Mouse (Mus musculus) MEL (cell line): ENCODE data around the gene Grik5. TPM values are rescaled to one million over a fixed set of nuclear protein-coding genes. Genes with fewer than 3 reads are reported as not detected.

Experiments
- DNase-seq: peaks from one replicate; pipeline ENCODE4 v3.0.0; 2011; ENCODE audit warnings: low read depth, low spot score
- H3K27ac ChIP-seq: 2 replicates; pipeline ENCODE4 v1.5.1; 2012; ENCODE audit warnings: low read depth, mild to moderate bottlenecking, control low read depth, low read length, moderate library complexity; ENCODE audit not compliant: control insufficient read depth
- H3K27me3 ChIP-seq, 2 experiments: fragments of 150-350 bp in 1 of 2; sonication (generic) in 1 of 2; 2 replicates each; pipeline ENCODE4 v1.6.1; 2012; ENCODE audit warnings: low read length in 2 of 2, mild to moderate bottlenecking in 2 of 2, improper control_type of control experiment in 1 of 2, moderate library complexity in 1 of 2; ENCODE audit not compliant: insufficient read depth in 2 of 2, control insufficient read depth in 1 of 2
- H3K36me3 ChIP-seq, 2 experiments: 2 replicates each; pipeline ENCODE4 v1.6.1; 2012 to 2014; ENCODE audit warnings: low read length in 2 of 2, improper control_type of control experiment in 1 of 2, inconsistent platforms in 1 of 2, mild to moderate bottlenecking in 1 of 2; ENCODE audit not compliant: insufficient read depth in 2 of 2, control insufficient read depth in 1 of 2
- H3K4me1 ChIP-seq, 2 experiments: fragments of 150-350 bp in 1 of 2; sonication (generic) in 1 of 2; 2 replicates each; pipeline ENCODE4 v1.6.1; 2012; ENCODE audit warnings: low read length in 2 of 2, improper control_type of control experiment in 1 of 2, mild to moderate bottlenecking in 1 of 2; ENCODE audit not compliant: insufficient read depth in 2 of 2, control insufficient read depth in 1 of 2
- H3K4me3 ChIP-seq, 2 experiments: fragments of 150-350 bp in 1 of 2; sonication (generic) in 1 of 2; 2 replicates each; pipeline ENCODE4 v1.5.1; 2012; ENCODE audit warnings: low read depth in 2 of 2, low read length in 2 of 2, mild to moderate bottlenecking in 2 of 2, moderate library complexity in 2 of 2, control low read depth in 1 of 2, improper control_type of control experiment in 1 of 2; ENCODE audit not compliant: control insufficient read depth in 1 of 2, insufficient read depth in 1 of 2
- H3K79me2 ChIP-seq: 2 replicates; pipeline ENCODE4 v1.6.1; 2012; ENCODE audit warnings: mild to moderate bottlenecking, low read length, moderate library complexity; ENCODE audit not compliant: control insufficient read depth, poor library complexity, insufficient read depth
- H3K9ac ChIP-seq: 2 replicates; pipeline ENCODE4 v1.6.1; 2012; ENCODE audit warnings: low read depth, mild to moderate bottlenecking, control low read depth, low read length, moderate library complexity; ENCODE audit not compliant: control insufficient read depth, poor library complexity, severe bottlenecking
- H3K9me3 ChIP-seq: fragments of 150-350 bp; sonication (generic); replicated peaks from 2 replicates; pipeline ENCODE4 v1.6.1; 2012; ENCODE audit warnings: mild to moderate bottlenecking, low read length, improper control_type of control experiment, moderate library complexity; ENCODE audit not compliant: insufficient read depth
- CHD1 ChIP-seq: IDR thresholded peaks from 2 replicates; pipeline ENCODE4 v1.6.1; 2012; ENCODE audit warnings: low read depth, mild to moderate bottlenecking, inconsistent platforms, low read length, improper control_type of control experiment
- E2F4 ChIP-seq: IDR thresholded peaks from 2 replicates; pipeline ENCODE4 v1.6.1; 2011; ENCODE audit warnings: low read depth, low read length, improper control_type of control experiment, borderline replicate concordance
- ELF1 ChIP-seq: IDR thresholded peaks from 2 replicates; pipeline ENCODE4 v1.6.1; 2014; ENCODE audit warnings: low read depth, mild to moderate bottlenecking, inconsistent platforms, low read length, improper control_type of control experiment, moderate library complexity
- GABPA ChIP-seq: IDR thresholded peaks from 2 replicates; pipeline ENCODE4 v1.6.1; 2012; ENCODE audit warnings: low read depth, mild to moderate bottlenecking, inconsistent platforms, low read length, improper control_type of control experiment, moderate library complexity
- HCFC1 ChIP-seq: IDR thresholded peaks from 2 replicates; pipeline ENCODE4 v1.6.1; 2012; ENCODE audit warnings: low read depth, mild to moderate bottlenecking, inconsistent platforms, low read length, improper control_type of control experiment, moderate library complexity
- KAT2A ChIP-seq: conservative IDR thresholded peaks from 2 replicates; pipeline ENCODE4 v1.6.1; 2012; ENCODE audit warnings: low read depth, low read length, improper control_type of control experiment, inconsistent platforms
- MAFK ChIP-seq: IDR thresholded peaks from 2 replicates; pipeline ENCODE4 v1.6.1; 2011; ENCODE audit warnings: low read depth, mild to moderate bottlenecking, low read length, improper control_type of control experiment, borderline replicate concordance
- MAX ChIP-seq: IDR thresholded peaks from 2 replicates; pipeline ENCODE4 v1.6.1; 2011; ENCODE audit warnings: low read length, improper control_type of control experiment
- MEF2A ChIP-seq: IDR thresholded peaks from 2 replicates; pipeline ENCODE4 v1.6.1; 2014; ENCODE audit warnings: low read depth, mild to moderate bottlenecking, inconsistent platforms, low read length, improper control_type of control experiment; ENCODE audit not compliant: poor library complexity, insufficient replicate concordance, severe bottlenecking; ENCODE audit errors: extremely low read depth
- MXI1 ChIP-seq: IDR thresholded peaks from 2 replicates; pipeline ENCODE4 v1.6.1; 2011; ENCODE audit warnings: mild to moderate bottlenecking, low read depth, low read length, improper control_type of control experiment
- MYB ChIP-seq: IDR thresholded peaks from 2 replicates; pipeline ENCODE4 v1.6.1; 2011; ENCODE audit warnings: mild to moderate bottlenecking, low read depth, low read length, improper control_type of control experiment
- MYC ChIP-seq: IDR thresholded peaks from 2 replicates; pipeline ENCODE4 v1.6.1; 2011; ENCODE audit warnings: low read depth, mild to moderate bottlenecking, low read length, improper control_type of control experiment, moderate library complexity
- NRF1 ChIP-seq: IDR thresholded peaks from 2 replicates; pipeline ENCODE4 v1.6.1; 2014; ENCODE audit warnings: low read depth, mild to moderate bottlenecking, inconsistent platforms, low read length, improper control_type of control experiment, moderate library complexity; ENCODE audit not compliant: poor library complexity, insufficient read depth, severe bottlenecking
- POLR2A ChIP-seq, 2 experiments: IDR thresholded peaks; 2 replicates each; pipeline ENCODE4 v1.6.1; 2011 to 2012; ENCODE audit warnings: low read length in 2 of 2, mild to moderate bottlenecking in 2 of 2, control low read depth in 1 of 2, improper control_type of control experiment in 1 of 2, low read depth in 1 of 2, moderate library complexity in 1 of 2; ENCODE audit not compliant: control insufficient read depth in 1 of 2, insufficient read depth in 1 of 2, poor library complexity in 1 of 2
- POLR2AphosphoS5 ChIP-seq: IDR thresholded peaks from 2 replicates; pipeline ENCODE4 v1.6.1; 2012; ENCODE audit warnings: low read depth, borderline replicate concordance, mild to moderate bottlenecking, inconsistent platforms, low read length, moderate library complexity, mixed read lengths
- RCOR1 ChIP-seq: IDR thresholded peaks from 2 replicates; pipeline ENCODE4 v1.6.1; 2012; ENCODE audit warnings: low read depth, mild to moderate bottlenecking, inconsistent platforms, low read length, improper control_type of control experiment
- SIN3A ChIP-seq: IDR thresholded peaks from 2 replicates; pipeline ENCODE4 v1.6.1; 2012; ENCODE audit warnings: low read length, improper control_type of control experiment, inconsistent platforms
- TBP ChIP-seq: IDR thresholded peaks from 2 replicates; pipeline ENCODE4 v1.8.0; 2011; ENCODE audit warnings: low read depth, low read length, improper control_type of control experiment
- USF1 ChIP-seq: IDR thresholded peaks from 2 replicates; pipeline ENCODE4 v1.6.1; 2014; ENCODE audit warnings: low read depth, mild to moderate bottlenecking, inconsistent platforms, low read length, improper control_type of control experiment, moderate library complexity
- ZNF384 ChIP-seq: IDR thresholded peaks from 2 replicates; pipeline ENCODE4 v1.6.1; 2012; ENCODE audit warnings: low read depth, mild to moderate bottlenecking, inconsistent platforms, low read length, improper control_type of control experiment
- polyA plus RNA-seq, 2 experiments: library from polyadenylated mRNA; stranded (reverse) in 1 of 2; unstranded in 1 of 2; fragments of >175 nt in 1 of 2; fragments of >200 nt in 1 of 2; gene quantifications; 2 replicates each; pipeline versions ENCODE4 v1.2.1 to v1.2.4; 2012; ENCODE audit warnings: low replicate concordance in 2 of 2, low read depth in 1 of 2; ENCODE audit not compliant: insufficient read length in 2 of 2, insufficient read depth in 1 of 2, missing spikeins in 1 of 2
- total RNA-seq: library from RNA; depleted of rRNA; stranded (reverse); fragments of 300-350 nt; gene quantifications from 2 replicates; pipeline ENCODE4 v1.2.3, GENCODE M21; 2012

Grik5 gene
- total and polyA plus RNA-seq, 3 experiments: 3.5 to 22.0 TPM; not detected in 1

DNA sequence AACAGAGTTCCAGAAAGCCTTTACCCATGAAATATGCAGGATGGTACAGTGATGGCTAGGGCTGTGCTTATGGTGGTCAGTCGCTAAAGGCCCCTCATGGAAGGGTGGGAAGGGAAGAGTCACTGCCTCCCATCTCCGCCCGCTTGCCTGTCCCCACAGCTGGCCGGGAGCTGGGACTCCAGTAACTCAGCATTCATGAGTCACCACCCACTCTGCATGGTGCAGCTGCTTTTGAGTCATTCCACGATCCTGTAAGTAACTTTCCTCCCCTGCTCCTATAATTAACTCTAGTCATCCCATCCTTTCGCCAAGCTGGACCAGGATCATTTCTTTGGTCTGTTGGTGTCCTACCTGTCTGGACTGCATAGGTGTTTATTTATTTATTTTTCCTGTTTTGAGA is 79.1 kb downstream of the Grik5 start:
- DNase-seq: no peak
- peaks cover 0 to 4% of the 10 kb centered on the region in 2 experiments; a peak in 2 of 4 replicates for H3K4me1 ChIP-seq
- no peak overlapping the region for H3K9ac ChIP-seq
- no peaks in the 10 kb centered on the region; a peak in 1 of 4 replicates for H3K27me3 ChIP-seq
- TF ChIP-seq TBP: no peak
- no peak for TF ChIP-seq USF1
- TF ChIP-seq MEF2A: no peak
- TF ChIP-seq ELF1: no peak
- no peak for TF ChIP-seq POLR2AphosphoS5
- TF ChIP-seq GABPA: no peak
- no peak for TF ChIP-seq RCOR1
- no peak for TF ChIP-seq KAT2A
- TF ChIP-seq CHD1: no peak
- no peak for TF ChIP-seq NRF1
- TF ChIP-seq ZNF384: no peak
- no peak for TF ChIP-seq MAFK
- no peak for TF ChIP-seq MXI1
- TF ChIP-seq SIN3A: no peak
- no peak for TF ChIP-seq MYB
- no peak for TF ChIP-seq HCFC1
- no peak for TF ChIP-seq POLR2A (IDR thresholded peaks at IDR 0.05; ENCODE audit: control insufficient read depth in 1 of 2, insufficient read depth in 1 of 2, low read depth in 1 of 2, low read length in 2 of 2, poor library complexity in 1 of 2)
- no peaks in the 10 kb centered on the region for H3K9me3 ChIP-seq
- H3K4me3 ChIP-seq: no peak overlapping the region
- H3K27ac ChIP-seq: no peak overlapping the region
- H3K79me2 ChIP-seq: no peaks in the 10 kb centered on the region
- H3K36me3 ChIP-seq: no peaks in the 10 kb centered on the region; a peak in 1 of 4 replicates

GRCm38 (mm10) chr7:24990478-24990877 is 81.7 kb downstream of the Grik5 start:
- TF ChIP-seq NRF1: no peak
- TF ChIP-seq MAX: no peak
- TF ChIP-seq CHD1: no peak
- no peak for TF ChIP-seq MYC
- no peak for TF ChIP-seq E2F4
- TF ChIP-seq, all 39 proteins: peak for 0
- Histone ChIP-seq H3K79me2 (no peaks in the 10 kb centered on the region), H3K4me3 (no peak overlapping the region), H3K4me1 (peaks cover 0 to 12% of the 10 kb centered on the region in 2 experiments; a peak in 2 of 4 replicates), H3K36me3 (no peaks in the 10 kb centered on the region; a peak in 1 of 4 replicates), H3K27me3 (no peaks in the 10 kb centered on the region; a peak in 1 of 4 replicates), H3K27ac (no peak overlapping the region), H3K9ac (no peak overlapping the region), H3K9me3 (no peaks in the 10 kb centered on the region)
- DNase-seq: no peak
